Mouse (Mus musculus): ENCODE measurements around the gene Hyal6. TPM values are rescaled to one million over a fixed set of nuclear protein-coding genes. Genes with fewer than 3 reads are reported as not detected.

Hyal6 gene
- not detected in 2 replicates for polyA plus RNA-seq (2012)

GRCm38 (mm10) chr6:24732945-24733344 lies at the start of gene Hyal6:
Hyal6 (plus strand) TSS chr6:24733245.
- TF ChIP-seq GATA1 (IDR thresholded peaks at IDR 0.05; ENCODE audit: low read length): no peak

GRCm38 (mm10) chr6:24687871-24688270 lies 45.2 kb upstream of the Hyal6 start:
- no peak for TF ChIP-seq GATA1 (IDR thresholded peaks at IDR 0.05; ENCODE audit: low read length)

DNA sequence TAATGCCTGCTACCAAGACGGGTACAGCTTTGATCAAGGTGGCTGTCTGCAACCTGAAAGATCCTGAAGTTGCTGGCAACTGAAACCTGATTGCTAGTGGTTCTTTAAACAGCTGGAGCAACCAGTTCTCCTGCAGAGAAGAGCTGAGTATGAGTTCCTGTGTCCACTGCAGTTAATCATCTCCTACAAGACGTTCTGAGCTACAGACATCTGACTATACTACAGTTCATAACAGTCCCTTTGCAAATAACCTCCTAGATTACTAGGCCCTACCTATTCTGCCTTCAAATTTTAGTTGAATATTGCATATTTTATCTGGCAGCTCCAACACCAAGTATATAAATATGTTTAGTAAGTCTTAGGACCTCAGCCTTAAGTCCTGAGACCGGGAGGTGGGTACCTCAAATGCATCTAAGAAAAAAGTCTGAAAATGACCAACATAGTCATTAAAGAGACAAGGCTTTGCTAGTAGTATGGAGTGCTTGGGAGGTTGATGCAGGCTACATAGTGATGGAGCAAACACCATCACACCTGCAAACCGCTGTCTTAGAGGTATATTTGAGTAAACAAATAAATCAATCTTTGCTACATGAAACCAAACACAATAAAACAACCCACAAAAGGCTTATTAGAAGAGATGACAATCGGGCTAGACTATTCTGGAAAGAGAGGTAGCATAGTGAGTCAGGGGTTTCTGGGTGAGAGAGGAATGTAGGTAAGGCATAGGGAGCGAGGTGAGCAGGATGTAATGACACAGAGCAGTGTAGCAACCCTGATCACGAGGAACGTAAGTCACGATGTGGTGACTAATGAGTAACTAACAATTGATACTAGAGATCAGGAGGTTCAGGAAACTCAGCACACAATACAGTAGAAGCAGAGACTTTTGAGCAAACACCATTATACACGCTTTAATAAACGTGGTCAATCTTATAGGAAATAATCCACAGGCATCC lies 38.3 kb upstream of the Hyal6 start:
- no peak for TF ChIP-seq GATA1 (IDR thresholded peaks at IDR 0.05; ENCODE audit: low read length)

DNA sequence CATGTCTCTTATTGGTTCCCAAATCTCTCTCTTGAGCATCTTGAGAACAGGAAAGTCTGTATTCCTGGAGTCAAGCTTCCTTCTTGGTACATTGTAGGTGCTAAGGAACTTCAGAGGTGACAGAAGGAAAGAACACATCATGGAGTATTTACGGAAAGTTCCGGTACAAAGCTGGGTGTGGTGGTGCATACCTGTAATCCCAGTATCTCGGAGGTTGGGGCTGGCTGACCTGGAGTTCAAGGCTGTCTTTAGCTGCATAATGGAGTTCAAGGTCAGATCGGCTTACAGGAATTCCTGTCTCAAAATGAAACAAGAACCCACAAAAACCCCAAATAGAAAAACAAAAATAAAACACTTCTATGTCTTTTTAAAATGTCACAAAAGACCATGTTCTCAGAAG lies 36.9 kb upstream of the Hyal6 start:
- TF ChIP-seq GATA1 (IDR thresholded peaks at IDR 0.05; ENCODE audit: low read length): no peak

DNA sequence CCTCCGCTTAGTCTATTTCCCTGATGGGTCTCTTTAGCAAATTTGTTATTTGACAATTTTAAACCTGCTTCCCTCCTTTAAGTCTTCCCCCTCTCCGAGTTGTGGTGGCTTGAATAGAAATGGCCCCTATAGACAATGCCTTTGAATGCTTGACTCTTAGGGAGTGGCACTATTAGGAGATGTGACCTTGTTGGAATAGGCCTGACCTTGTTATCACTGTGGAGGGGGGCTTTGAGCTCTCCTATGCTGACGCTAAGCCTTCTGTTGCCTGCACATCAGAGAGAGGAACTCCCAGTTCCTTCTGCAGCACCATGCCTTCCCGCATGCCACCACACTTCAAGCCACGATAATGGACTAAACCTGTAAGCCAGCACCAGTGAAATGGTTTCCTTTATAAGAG lies 35.8 kb upstream of the Hyal6 start:
- TF ChIP-seq GATA1 (IDR thresholded peaks at IDR 0.05; ENCODE audit: low read length): no peak

DNA sequence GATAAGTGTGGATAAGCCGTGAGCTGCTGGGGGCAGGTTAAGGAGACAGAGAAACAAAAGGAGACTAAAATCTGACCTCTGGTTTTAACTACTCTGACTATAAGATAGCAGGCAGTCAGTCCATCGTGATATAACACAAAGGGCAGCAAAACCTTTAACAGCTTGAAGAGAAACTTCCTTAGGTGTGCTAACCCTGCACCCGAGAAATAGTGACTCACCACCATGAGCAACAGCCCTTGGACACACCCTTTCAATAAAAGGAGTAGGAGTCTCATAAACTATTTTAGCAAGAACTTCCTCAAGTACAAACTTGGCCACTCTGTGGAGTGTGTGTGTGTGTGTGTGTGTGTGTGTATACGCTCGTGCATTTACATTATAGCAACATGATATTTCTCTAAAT lies 26.0 kb upstream of the Hyal6 start:
- no peak for TF ChIP-seq GATA1 (IDR thresholded peaks at IDR 0.05; ENCODE audit: low read length)

- no peak for TF ChIP-seq GATA1 (IDR thresholded peaks at IDR 0.05; ENCODE audit: low read length)
Measured at GRCm38 (mm10) chr6:24707499-24707898, 25.5 kb upstream of the Hyal6 start.

DNA sequence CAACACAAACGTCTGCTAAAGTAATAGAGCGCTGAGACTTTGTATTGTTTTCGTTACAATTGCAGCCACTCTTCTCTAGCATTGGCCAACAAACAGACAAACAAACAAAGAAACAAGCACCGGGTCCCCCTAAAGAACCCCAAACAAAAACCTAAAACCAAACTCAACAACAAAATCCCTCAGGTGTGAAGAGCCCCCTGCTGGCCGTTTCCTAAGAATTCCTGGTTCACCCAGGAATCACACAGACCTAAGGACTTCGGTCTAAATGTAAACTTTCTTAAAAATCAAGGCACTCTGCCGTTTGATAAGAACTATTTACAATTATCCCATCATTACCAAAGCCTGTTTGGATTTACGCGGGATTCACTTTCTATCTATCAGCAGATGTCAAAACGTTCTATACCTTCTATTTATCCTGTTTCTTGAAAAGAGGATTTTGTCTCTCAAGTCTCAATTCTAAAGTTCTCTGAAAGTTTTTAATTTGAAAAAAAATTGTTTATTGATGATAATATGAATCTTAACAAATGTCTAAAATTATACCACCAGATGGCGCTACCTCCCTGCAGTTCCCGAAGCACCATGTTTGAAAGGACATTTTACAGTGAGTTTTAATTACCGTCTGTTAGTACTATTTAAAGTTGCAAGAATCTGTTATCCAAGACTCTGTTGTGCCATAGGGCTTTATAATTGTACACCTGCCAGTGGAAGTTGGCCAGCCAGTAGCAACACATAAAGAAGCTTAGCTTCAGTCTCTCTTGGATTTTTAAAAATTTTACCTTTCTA lies 11.5 kb upstream of the Hyal6 start:
- TF ChIP-seq GATA1 (IDR thresholded peaks at IDR 0.05; ENCODE audit: low read length): no peak

DNA sequence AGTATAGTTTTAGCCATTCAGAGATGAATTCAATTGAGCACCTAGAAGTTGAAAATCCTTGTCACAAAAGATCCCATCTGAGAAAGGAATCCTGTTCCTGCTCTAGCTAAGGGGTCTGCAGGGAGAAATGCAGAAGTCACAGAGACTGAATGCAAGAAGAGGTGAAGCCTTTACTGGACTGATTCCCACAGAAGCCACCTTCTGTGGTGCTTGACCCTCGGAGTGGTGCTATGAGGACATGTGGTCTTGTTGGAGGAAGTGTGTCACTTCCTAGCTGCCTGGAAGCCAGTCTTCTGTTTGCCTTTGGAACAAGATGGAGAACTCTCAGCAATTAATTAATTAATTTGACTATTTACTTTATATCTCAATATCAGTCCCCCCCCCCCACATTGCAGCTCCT lies 4.9 kb upstream of the Hyal6 start:
- TF ChIP-seq GATA1 (IDR thresholded peaks at IDR 0.05; ENCODE audit: low read length): no peak

- TF ChIP-seq GATA1 (IDR thresholded peaks at IDR 0.05; ENCODE audit: low read length): no peak
Measured at GRCm38 (mm10) chr6:24734565-24734964, 1.5 kb downstream of the Hyal6 start.

GRCm38 (mm10) chr6:24748029-24748428 lies 15.0 kb downstream of the Hyal6 start, which contains the start of gene Hyal4:
Hyal4 (plus strand) TSS chr6:24748329.
- TF ChIP-seq GATA1 (IDR thresholded peaks at IDR 0.05; ENCODE audit: low read length): no peak

DNA sequence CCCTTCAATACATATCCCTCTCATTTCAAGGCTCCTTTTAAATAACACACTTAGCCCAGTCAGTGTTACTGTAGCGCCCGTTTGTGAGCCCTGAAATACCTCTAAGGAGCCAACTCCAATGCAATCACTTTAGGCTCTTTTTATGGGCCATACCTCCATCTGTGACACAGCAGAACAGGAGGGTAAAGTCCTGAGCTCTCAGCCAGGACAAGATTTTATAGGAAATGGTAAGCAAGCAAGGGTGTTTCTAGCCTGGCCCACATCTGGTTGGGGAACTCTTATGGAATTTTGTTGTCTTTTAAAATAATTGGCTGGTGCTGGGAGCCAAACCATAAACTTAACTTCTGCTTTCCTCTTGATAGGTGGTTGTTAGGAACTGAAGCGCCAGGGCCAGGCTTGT lies 26.2 kb downstream of the Hyal6 start:
- TF ChIP-seq GATA1 (IDR thresholded peaks at IDR 0.05; ENCODE audit: low read length): no peak

DNA sequence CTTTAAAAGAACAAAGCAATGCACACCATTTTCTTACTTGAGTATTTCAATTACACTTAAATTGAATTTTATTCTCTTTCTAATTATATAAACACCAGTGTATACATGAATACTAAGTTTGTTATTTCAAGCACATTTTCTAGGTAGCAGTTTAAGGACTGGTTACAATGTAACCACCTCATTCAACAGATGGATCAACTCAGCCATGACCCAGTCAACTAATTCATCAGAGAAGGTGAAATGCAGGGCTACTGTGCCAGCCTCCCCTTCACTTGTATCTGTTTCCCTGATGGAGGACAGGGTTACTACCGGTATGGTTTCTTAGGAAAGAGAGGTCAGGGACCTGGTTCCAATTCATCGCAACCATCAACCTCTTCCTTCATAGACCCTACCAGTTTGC lies 33.2 kb downstream of the Hyal6 start:
- no peak for TF ChIP-seq GATA1 (IDR thresholded peaks at IDR 0.05; ENCODE audit: low read length)

- TF ChIP-seq GATA1 (IDR thresholded peaks at IDR 0.05; ENCODE audit: low read length): no peak
Measured at GRCm38 (mm10) chr6:24779182-24779581, 46.1 kb downstream of the Hyal6 start.

GRCm38 (mm10) chr6:24790888-24791287 lies 57.8 kb downstream of the Hyal6 start, which contains the start of gene Spam1:
Spam1 (plus strand) TSS chr6:24791188.
- no peak for TF ChIP-seq GATA1 (IDR thresholded peaks at IDR 0.05; ENCODE audit: low read length)

Other genes with a start within 250 kb of the Hyal6 start
- gene Iqub, start 218.2 kb upstream of the Hyal6 start, polyA plus RNA-seq (2012): not detected in 2 replicates
- 5.3 and 9.5 TPM in 2 replicates for gene Ndufa5, start 205.2 kb upstream of the Hyal6 start, polyA plus RNA-seq (2012)
- not detected in 2 replicates for gene Asb15, start 205.1 kb upstream of the Hyal6 start, polyA plus RNA-seq (2012)
- not detected in 2 replicates for gene Lmod2, start 135.5 kb upstream of the Hyal6 start, polyA plus RNA-seq (2012)
- gene Wasl, start 68.2 kb upstream of the Hyal6 start, polyA plus RNA-seq (2012): 35.7 and 42.4 TPM in 2 replicates
- gene Hyal4, start 15.1 kb downstream of the Hyal6 start, polyA plus RNA-seq (2012): not detected in 2 replicates
- gene Spam1, start 57.9 kb downstream of the Hyal6 start, polyA plus RNA-seq (2012): not detected in 2 replicates
- gene Hyal5, start 124.8 kb downstream of the Hyal6 start, polyA plus RNA-seq (2012): not detected in 2 replicates
- not detected in 2 replicates for gene Tmem229a, start 223.1 kb downstream of the Hyal6 start, polyA plus RNA-seq (2012)

Data from G1E-ER4 (cell line).